Mouse (Mus musculus): ENCODE results near the gene Sugp1. TPM values are rescaled to one million over a fixed set of nuclear protein-coding genes. Genes with fewer than 3 reads are reported as not detected.

The Sugp1 gene
- polyA plus RNA-seq (2015; fragmentation: Nextera tagmentation; extraction: Ambion mirVana) = 58.4 and 61.9 TPM in 2 replicates

- peak within 1 kb of the TSS; percentile 81 for H3K9ac ChIP-seq (ENCODE audit: low read depth, low read length)
- H3K4me3 ChIP-seq (ENCODE audit: low read depth, low read length) = peak within 1 kb of the TSS; percentile 70
- H3K4me1 ChIP-seq (ENCODE audit: control insufficient read depth, insufficient read depth, low read length) = peaks cover 35% of the 10 kb centered on the region
- peak; percentile 98 for ATAC-seq
- no peaks in the 10 kb centered on the region for H3K27me3 ChIP-seq (ENCODE audit: control insufficient read depth, insufficient read depth, low read depth, low read length)
- H3K9me3 ChIP-seq (replicated peaks; ENCODE audit: control insufficient read depth, low read length, poor library complexity, severe bottlenecking) = no peaks in the 10 kb centered on the region
- no peaks in the 10 kb centered on the region for H3K36me3 ChIP-seq (ENCODE audit: control insufficient read depth, insufficient read depth, low read length)
- WGBS = under 1% methylated on average over 65 of the region's 65 CpGs
- peak within 1 kb of the TSS; percentile 87 for H3K27ac ChIP-seq (ENCODE audit: low read length)
- H3K4me2 ChIP-seq (ENCODE audit: low read length) = peak within 1 kb of the TSS; percentile 91
Measured at GRCm38 (mm10) chr8:70042583-70043455, at the start of gene Sugp1, which contains the start of gene Mau2. Gene Sugp1 (plus strand): TSS chr8:70042813. Gene Mau2 (minus strand): TSS chr8:70042734.

- Histone ChIP-seq H3K4me1 (ENCODE audit: control insufficient read depth, insufficient read depth, low read length) (peaks cover 12% of the 10 kb centered on the region), H3K9ac (ENCODE audit: low read depth, low read length) (peak overlapping the region; percentile 80), H3K27ac (ENCODE audit: low read length) (peak overlapping the region; percentile 77; the same call in 1 of the 2 replicates), H3K27me3 (ENCODE audit: control insufficient read depth, insufficient read depth, low read depth, low read length) (no peaks in the 10 kb centered on the region), H3K9me3 (replicated peaks; ENCODE audit: control insufficient read depth, low read length, poor library complexity, severe bottlenecking) (no peaks in the 10 kb centered on the region), H3K4me2 (ENCODE audit: low read length) (peak overlapping the region; percentile 79), H3K36me3 (ENCODE audit: control insufficient read depth, insufficient read depth, low read length) (no peaks in the 10 kb centered on the region), H3K4me3 (ENCODE audit: low read depth, low read length) (peak overlapping the region; percentile 92)
- under 1% methylated on average over 7 of the region's 7 CpGs for WGBS
- no peak for ATAC-seq
Measured at GRCm38 (mm10) chr8:69995422-69995775, 47.2 kb upstream of the Sugp1 start.

GRCm38 (mm10) chr8:69995776-69996588, 46.6 kb upstream of the Sugp1 start, which contains the start of gene Gatad2a:
Gene Gatad2a (minus strand): TSS chr8:69996384.
- H3K4me1 ChIP-seq (ENCODE audit: control insufficient read depth, insufficient read depth, low read length) = peaks cover 12% of the 10 kb centered on the region
- no peaks in the 10 kb centered on the region for H3K36me3 ChIP-seq (ENCODE audit: control insufficient read depth, insufficient read depth, low read length)
- H3K9me3 ChIP-seq (replicated peaks; ENCODE audit: control insufficient read depth, low read length, poor library complexity, severe bottlenecking) = no peaks in the 10 kb centered on the region
- WGBS = 0% methylated on average over 60 of the region's 87 CpGs
- peak within 1 kb of the TSS; percentile 79 for H3K4me2 ChIP-seq (ENCODE audit: low read length)
- H3K9ac ChIP-seq (ENCODE audit: low read depth, low read length) = peak within 1 kb of the TSS; percentile 80
- peak; percentile 100 for ATAC-seq
- peak within 1 kb of the TSS; percentile 92 for H3K4me3 ChIP-seq (ENCODE audit: low read depth, low read length)
- no peaks in the 10 kb centered on the region for H3K27me3 ChIP-seq (ENCODE audit: control insufficient read depth, insufficient read depth, low read depth, low read length)
- H3K27ac ChIP-seq (ENCODE audit: low read length) = peak within 1 kb of the TSS; percentile 77

- ATAC-seq = no peak
- Histone ChIP-seq H3K4me1 (ENCODE audit: control insufficient read depth, insufficient read depth, low read length) (peaks cover 12% of the 10 kb centered on the region), H3K4me2 (ENCODE audit: low read length) (peak overlapping the region; percentile 79), H3K9me3 (replicated peaks; ENCODE audit: control insufficient read depth, low read length, poor library complexity, severe bottlenecking) (no peaks in the 10 kb centered on the region), H3K9ac (ENCODE audit: low read depth, low read length) (peak overlapping the region; percentile 76), H3K36me3 (ENCODE audit: control insufficient read depth, insufficient read depth, low read length) (no peaks in the 10 kb centered on the region), H3K4me3 (ENCODE audit: low read depth, low read length) (peak overlapping the region; percentile 92), H3K27me3 (ENCODE audit: control insufficient read depth, insufficient read depth, low read depth, low read length) (no peaks in the 10 kb centered on the region), H3K27ac (ENCODE audit: low read length) (peak overlapping the region; percentile 76)
- WGBS = 3% methylated on average over 35 of the region's 35 CpGs
Measured at GRCm38 (mm10) chr8:69996589-69997285, 45.9 kb upstream of the Sugp1 start.

GRCm38 (mm10) chr8:69998706-69999105, 43.9 kb upstream of the Sugp1 start:
- Histone ChIP-seq H3K4me3 (ENCODE audit: low read depth, low read length) (no peak overlapping the region), H3K36me3 (ENCODE audit: control insufficient read depth, insufficient read depth, low read length) (no peaks in the 10 kb centered on the region), H3K9ac (ENCODE audit: low read depth, low read length) (no peak overlapping the region), H3K4me1 (ENCODE audit: control insufficient read depth, insufficient read depth, low read length) (peaks cover 12% of the 10 kb centered on the region), H3K9me3 (replicated peaks; ENCODE audit: control insufficient read depth, low read length, poor library complexity, severe bottlenecking) (no peaks in the 10 kb centered on the region), H3K4me2 (ENCODE audit: low read length) (no peak overlapping the region), H3K27ac (ENCODE audit: low read length) (no peak overlapping the region), H3K27me3 (ENCODE audit: control insufficient read depth, insufficient read depth, low read depth, low read length) (no peaks in the 10 kb centered on the region)
- WGBS = 94% methylated on average over 3 of the region's 3 CpGs
- ATAC-seq = no peak

- no peaks in the 10 kb centered on the region for H3K36me3 ChIP-seq (ENCODE audit: control insufficient read depth, insufficient read depth, low read length)
- H3K4me3 ChIP-seq (ENCODE audit: low read depth, low read length) = no peak overlapping the region
- H3K27ac ChIP-seq (ENCODE audit: low read length) = no peak overlapping the region
- H3K4me2 ChIP-seq (ENCODE audit: low read length) = no peak overlapping the region
- H3K27me3 ChIP-seq (ENCODE audit: control insufficient read depth, insufficient read depth, low read depth, low read length) = no peaks in the 10 kb centered on the region
- WGBS = 93% methylated on average over 4 of the region's 4 CpGs
- no peaks in the 10 kb centered on the region for H3K9me3 ChIP-seq (replicated peaks; ENCODE audit: control insufficient read depth, low read length, poor library complexity, severe bottlenecking)
- H3K4me1 ChIP-seq (ENCODE audit: control insufficient read depth, insufficient read depth, low read length) = peaks cover 12% of the 10 kb centered on the region
- H3K9ac ChIP-seq (ENCODE audit: low read depth, low read length) = no peak overlapping the region
- ATAC-seq = no peak
Measured at GRCm38 (mm10) chr8:69999236-69999635, 43.4 kb upstream of the Sugp1 start.

GRCm38 (mm10) chr8:70000226-70000625, 42.4 kb upstream of the Sugp1 start:
- H3K9ac ChIP-seq (ENCODE audit: low read depth, low read length) = no peak overlapping the region
- H3K27ac ChIP-seq (ENCODE audit: low read length) = no peak overlapping the region
- H3K27me3 ChIP-seq (ENCODE audit: control insufficient read depth, insufficient read depth, low read depth, low read length) = no peaks in the 10 kb centered on the region
- H3K4me1 ChIP-seq (ENCODE audit: control insufficient read depth, insufficient read depth, low read length) = peaks cover 6% of the 10 kb centered on the region
- no peaks in the 10 kb centered on the region for H3K36me3 ChIP-seq (ENCODE audit: control insufficient read depth, insufficient read depth, low read length)
- no peak overlapping the region for H3K4me2 ChIP-seq (ENCODE audit: low read length)
- no peak overlapping the region for H3K4me3 ChIP-seq (ENCODE audit: low read depth, low read length)
- 90% methylated on average over 2 of the region's 2 CpGs for WGBS
- ATAC-seq = no peak
- H3K9me3 ChIP-seq (replicated peaks; ENCODE audit: control insufficient read depth, low read length, poor library complexity, severe bottlenecking) = no peaks in the 10 kb centered on the region

GRCm38 (mm10) chr8:70001176-70001891, 41.3 kb upstream of the Sugp1 start:
- H3K4me1 ChIP-seq (ENCODE audit: control insufficient read depth, insufficient read depth, low read length) = peaks cover 4% of the 10 kb centered on the region; the same call in 1 of the 2 replicates
- WGBS = 4% methylated on average over 16 of the region's 16 CpGs
- 0 out of 2 replicates have a peak overlapping the region, but pooled peaks have one; percentile 15 for H3K9ac ChIP-seq (ENCODE audit: low read depth, low read length)
- ATAC-seq = no peak
- no peaks in the 10 kb centered on the region for H3K36me3 ChIP-seq (ENCODE audit: control insufficient read depth, insufficient read depth, low read length)
- H3K27ac ChIP-seq (ENCODE audit: low read length) = no peak overlapping the region
- H3K4me2 ChIP-seq (ENCODE audit: low read length) = peak overlapping the region; percentile 21
- no peaks in the 10 kb centered on the region for H3K27me3 ChIP-seq (ENCODE audit: control insufficient read depth, insufficient read depth, low read depth, low read length)
- H3K9me3 ChIP-seq (replicated peaks; ENCODE audit: control insufficient read depth, low read length, poor library complexity, severe bottlenecking) = no peaks in the 10 kb centered on the region
- H3K4me3 ChIP-seq (ENCODE audit: low read depth, low read length) = no peak overlapping the region

Measured in midbrain, embryonic 16.5 days (tissue).